Mouse (Mus musculus): Measurements from ENCODE around the gene Rbm24.
A peak's percentile ranks its signal among the peaks of the same experiment; 100 is the strongest.

The Rbm24 gene

DNA sequence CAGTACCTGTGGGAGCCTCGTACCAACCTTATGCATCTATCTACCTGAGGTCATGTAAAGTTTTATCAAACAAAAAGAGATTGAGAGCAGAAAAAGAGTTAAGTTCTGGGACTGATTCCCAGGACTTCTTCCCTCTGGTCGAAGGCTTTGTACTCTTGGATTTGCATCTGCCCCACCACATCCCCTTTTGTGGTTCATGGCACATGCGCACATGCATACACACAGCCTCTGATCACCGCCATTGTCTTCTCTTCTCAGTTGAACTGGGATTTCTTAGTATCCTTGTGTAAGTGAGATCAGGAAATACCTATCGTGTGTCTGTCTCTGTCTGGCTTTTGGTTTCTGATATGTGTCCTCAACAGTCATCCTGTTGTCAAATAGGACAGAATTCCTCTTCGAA is 20.7 kb downstream of the Rbm24 start:
- DNase-seq (ENCODE audit: low spot score in 2 of 2) = no peak

DNA sequence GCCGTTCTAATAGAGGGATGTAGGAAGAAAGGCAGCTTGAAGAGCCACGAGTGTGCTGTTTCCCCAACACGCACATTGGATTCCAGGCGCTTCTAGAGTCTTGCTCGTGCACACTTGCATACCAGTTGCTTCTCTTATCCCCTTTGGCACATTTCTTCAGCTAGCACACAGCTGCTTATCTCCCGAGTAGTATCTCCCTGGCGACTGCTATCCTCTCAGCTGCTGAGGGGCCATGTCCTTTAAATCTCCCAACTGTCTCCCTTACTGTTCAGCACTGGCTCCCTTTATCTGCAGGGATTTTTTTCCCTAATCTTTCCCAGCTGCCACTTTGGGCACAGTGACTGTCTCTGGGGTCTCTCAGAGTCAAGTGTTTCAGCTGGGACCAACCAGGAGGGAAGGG is 25.8 kb downstream of the Rbm24 start:
- DNase-seq (ENCODE audit: low spot score in 2 of 2) = no peak

DNA sequence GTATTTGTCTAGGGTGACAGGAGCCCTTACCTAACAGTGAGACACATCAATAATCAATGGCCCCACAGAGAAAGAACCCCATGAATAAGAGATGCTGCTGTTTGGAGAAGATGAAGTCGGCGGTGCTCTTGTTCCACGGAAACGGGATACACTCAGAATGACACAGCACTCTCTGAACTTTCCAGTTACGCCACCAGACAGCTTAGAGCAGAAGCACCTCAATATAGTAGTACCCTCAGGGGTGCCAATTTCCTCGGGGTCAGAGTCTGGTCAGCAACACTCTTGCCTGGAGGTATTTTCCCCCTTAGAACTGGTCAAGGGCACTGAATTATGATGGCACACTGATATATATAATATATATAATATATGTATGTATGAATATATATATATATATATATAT is 27.8 kb downstream of the Rbm24 start:
- DNase-seq (ENCODE audit: low spot score in 2 of 2) = no peak

DNA sequence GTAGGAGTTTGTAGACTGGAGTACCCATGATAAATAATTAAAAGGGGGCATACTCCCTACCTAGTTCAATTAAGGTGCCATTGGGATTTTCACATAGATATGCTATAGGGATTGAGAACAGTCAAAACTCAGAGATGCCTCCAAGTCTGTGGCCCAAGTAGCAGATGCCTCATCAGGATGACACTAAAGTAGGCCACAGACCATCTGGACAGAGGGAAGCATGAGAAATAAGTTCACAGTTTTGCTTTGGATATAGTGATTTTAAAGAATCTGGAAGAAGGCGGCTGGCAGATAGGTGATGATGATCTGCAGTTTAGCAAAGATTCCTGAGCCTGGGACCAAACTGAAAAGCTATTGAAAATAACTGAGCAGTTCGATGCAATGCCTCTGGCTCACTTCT is 30.0 kb downstream of the Rbm24 start:
- no peak for DNase-seq (ENCODE audit: low spot score in 2 of 2)

DNA sequence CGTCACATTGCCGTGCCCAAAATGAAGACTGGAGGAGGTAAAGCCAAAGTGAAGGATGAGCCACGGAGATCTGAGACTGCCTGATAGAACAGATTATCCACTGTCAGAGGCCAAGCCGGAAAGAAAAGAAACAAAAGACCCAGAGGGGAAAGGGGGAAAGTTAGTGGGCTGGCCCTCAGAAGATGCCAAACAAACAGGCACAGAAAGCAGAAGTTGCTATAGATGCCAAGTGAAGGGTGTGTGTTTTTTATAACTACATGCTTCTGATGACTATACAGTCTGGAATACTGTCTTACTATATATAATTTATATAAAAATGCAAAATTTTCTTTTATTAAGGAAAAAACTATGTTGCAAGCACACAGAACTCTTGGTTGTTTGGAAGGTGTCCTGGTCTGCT is 31.7 kb downstream of the Rbm24 start:
- no peak for DNase-seq (ENCODE audit: low spot score in 2 of 2)

DNA sequence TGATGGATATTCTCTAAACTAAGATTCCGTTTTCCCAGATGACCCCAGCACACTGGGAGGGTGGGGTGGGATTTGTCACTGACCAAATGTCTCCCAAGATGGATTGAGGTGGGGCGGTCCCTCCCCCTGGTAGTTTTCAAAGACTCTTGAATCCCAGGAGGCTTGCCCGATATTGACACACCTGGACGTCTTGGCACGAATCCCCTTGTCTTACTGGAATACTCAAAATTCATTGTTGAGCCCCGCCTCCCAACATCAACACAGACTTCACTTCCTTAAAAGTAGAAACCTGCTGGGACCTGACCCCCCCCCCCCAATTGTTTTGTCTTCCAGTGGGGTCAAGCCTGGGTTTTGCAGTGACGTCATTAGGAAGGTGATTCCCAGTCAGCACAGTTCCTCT is 32.4 kb downstream of the Rbm24 start:
- no peak for DNase-seq (ENCODE audit: low spot score in 2 of 2)

DNA sequence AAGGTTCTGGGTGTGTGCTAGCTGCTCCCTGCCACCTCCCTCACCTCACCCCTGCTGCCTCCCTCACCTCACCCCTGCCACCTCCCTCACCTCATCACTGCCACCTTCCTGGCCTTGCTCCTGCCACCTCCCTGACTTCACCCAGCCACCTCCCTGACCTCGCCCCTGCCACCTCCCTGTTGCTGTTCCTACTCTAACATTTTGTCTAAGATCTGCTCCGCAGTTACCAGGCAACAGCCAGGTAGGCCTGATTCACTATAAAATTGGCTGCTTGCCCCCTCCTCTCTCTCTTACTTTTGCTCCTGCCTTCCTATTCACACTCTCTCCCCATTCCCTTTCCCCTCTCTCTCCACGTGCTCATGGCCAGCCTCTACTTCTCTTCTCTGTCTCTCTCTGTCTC is 33.3 kb downstream of the Rbm24 start:
- DNase-seq (ENCODE audit: low spot score in 2 of 2) = no peak

DNA sequence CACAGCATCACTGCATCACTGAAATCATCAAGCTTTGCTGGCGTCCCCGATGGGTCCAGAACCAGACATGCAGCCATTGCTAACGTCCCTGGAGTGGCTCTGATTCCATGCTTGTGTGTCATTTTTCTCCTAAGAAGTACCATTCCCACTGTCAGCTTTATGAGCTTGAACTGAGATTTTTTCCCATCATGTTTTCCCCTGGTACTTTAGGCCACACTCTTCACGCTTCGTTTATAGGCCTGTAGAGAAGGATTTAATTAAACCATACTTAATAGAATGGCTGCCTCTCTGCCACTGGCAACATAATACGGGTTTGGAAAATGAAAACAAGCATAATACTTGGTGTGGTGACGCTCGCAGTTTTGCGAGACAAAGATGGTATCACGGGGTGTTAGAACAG is 41.3 kb downstream of the Rbm24 start:
- DNase-seq (ENCODE audit: low spot score in 2 of 2) = no peak

DNA sequence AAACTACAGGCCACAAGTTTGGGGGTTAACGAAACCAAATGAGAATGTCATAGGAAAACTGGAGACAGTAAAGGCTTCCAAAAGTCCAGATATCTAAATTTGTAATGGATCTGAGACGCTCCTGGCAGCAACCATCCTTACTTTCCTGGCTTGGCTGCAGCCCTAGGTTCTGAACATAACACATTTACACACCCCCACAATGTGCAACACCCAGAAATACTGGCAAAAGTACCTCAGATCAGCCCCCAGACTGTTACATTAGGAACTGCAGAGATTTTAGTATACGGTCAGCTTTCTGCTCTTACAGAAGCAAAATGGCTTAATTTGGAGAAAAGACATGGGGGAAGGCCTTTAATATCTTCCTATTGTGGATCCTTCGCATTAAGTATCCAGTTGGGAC is 44.0 kb downstream of the Rbm24 start:
- DNase-seq (ENCODE audit: low spot score in 2 of 2) = no peak

DNA sequence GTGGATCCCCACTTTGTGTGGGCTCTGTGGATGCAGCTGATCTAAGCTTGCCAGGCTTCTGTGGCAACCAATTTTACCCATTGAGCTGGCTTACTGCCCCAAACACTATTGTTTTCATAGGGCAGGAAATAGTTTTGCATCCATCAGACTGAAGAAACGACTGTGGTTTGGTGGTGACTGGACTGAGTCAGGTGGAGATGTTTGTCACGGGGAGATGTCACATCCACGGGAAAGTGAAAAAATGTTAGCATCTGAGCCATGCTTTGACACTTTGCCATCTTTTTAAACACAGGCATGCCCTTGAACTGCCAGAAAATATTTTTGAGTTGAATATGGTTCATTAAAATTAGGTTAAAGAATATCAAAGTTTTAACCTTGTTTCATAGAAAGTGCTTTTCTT is 45.5 kb downstream of the Rbm24 start:
- peak in 1 of 2 experiments; percentile 3 for DNase-seq (ENCODE audit: low spot score in 2 of 2)

DNA sequence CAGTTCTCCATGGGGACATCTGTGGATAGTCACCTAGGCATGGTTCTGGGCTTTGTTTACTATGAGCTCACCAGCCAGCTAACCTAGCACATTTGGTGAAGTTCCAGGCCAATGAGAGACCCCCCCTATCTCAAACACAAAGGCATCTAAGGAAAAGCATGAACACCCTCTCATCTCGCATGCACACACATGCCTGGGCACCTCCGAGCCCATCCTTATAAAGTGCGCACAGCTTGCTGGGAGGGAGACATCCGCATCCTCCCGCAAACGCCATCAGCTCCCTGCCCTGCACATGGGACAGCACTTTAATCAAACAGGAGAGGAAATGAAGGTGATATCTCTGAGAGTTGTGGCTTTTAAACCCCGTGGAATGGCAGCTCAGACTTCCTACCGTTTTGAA is 50.0 kb downstream of the Rbm24 start:
- DNase-seq (ENCODE audit: low spot score in 2 of 2) = no peak

DNA sequence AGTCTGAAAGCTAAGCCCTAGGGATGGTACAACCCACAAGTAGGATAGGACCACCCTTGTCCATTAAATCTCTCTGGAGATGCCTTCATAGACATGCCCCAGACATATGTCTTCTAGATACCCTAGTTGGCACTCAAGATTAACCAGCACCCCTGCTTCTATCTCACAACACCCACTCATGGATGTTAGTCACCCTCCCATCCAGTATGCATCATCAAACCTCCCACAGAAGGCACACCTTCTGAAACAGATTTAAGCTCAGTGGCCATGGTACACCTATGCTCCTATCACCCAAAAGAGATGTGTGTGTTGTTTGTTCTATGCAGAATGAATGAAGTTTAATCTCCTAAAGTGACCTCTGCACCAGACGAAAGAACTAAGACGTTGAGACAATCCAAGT is 51.3 kb downstream of the Rbm24 start:
- DNase-seq (ENCODE audit: low spot score in 2 of 2) = no peak

Measured in natural killer cell, adult 2 months (primary cell).